Mouse (Mus musculus) brain, adult 2 months (tissue): ENCODE results near the gene Mill2.
"Not testable (repeated sequence)": the region's sequence is repeated elsewhere in the genome, so short reads cannot be mapped to it uniquely, and the experiment has no call there.

Experiments
- DNase-seq: peaks from one replicate; pipeline ENCODE4 v3.0.0; 2011; ENCODE audit warnings: low read depth, low spot score

Gene Mill2

GRCm38 (mm10) chr7:18839865-18840264 is at the start of gene Mill2:
Mill2 (plus strand) TSS chr7:18839966.
- DNase-seq: peak; percentile 12

GRCm38 (mm10) chr7:18790671-18791070 is 49.1 kb upstream of the Mill2 start:
- DNase-seq: not testable (repeated sequence)

GRCm38 (mm10) chr7:18798420-18798819 is 41.3 kb upstream of the Mill2 start, which contains the start of gene Psg19:
Psg19 (minus strand) TSS chr7:18798520.
- no peak for DNase-seq

DNA sequence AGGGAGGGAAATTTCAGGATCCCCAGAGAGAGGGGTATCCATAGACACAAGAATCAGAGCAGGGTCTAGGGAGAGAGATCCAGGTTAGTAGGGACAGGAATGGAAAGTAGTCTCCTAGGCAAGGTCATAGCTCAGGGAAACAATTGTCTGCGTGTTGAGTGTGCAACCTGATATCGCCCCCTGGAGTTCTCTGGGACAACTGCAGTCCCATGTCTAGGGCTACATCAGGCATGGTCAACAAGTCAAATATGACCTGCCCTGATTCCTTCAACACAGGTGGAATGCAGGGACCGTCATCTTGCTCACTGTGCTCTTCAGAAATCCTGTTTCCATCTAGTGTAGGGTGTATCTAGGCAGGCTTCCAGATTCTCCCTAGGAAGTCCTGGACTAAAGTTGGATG is 40.6 kb upstream of the Mill2 start:
- DNase-seq: no peak

DNA sequence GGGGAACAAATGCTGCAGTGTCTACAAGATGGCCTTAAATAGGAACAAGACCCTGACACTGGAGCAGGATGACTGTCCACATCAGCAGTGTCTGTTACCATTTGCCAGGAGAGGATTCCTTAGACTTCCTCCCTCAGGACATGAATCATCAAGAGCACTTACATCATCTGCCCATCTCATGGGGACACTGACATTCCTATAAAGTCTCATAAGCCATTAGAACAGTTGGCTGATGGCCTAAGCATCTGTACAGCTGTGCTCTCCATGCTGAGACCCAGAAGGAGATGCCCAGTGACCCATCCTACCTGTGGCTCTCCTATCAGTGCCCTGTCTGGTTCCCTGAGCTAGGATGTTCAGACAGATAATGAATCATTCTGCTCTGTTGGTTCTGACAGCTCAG is 36.2 kb upstream of the Mill2 start:
- DNase-seq: no peak

DNA sequence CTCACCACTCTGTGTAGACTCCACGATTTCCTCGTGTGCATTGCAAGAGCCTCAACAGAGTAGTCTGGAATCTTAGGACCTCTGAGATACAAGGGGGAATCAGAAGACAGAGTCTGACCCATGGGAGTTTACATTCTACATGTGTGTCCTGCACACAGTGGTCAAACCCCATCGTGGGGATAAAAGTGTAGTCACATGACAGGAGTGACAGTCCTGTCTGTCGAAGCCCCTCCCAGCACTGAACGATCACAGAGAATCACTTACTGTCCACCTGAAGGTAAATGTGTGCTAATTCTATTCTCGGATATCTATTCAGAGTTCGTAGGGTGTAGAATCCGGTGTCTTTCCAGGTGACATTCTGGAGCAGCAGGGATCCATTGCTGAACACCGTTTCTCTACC is 21.5 kb upstream of the Mill2 start:
- DNase-seq: no peak

DNA sequence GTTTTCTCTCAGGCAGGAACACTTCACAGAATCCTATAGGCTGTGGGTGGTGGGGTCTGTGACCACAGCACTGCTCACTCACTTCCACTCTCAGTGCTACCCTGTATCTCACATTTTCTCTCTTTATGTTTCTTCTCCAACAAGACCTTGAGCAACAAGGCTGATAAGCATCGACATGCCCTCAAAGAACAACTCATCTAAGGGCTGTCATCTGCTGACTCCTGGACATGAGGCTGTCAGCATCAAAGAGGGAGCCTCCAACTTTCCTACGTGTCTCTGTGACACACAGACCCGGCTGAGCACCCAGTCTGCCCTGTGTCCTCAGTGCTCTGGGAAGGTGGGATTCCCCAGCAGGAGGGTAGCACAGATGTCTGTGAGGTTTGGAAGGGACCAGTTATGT is 18.3 kb upstream of the Mill2 start, which contains the start of gene Psg17:
Psg17 (minus strand) TSS at position 101 of the 400 bp plus-strand sequence.
- DNase-seq: no peak

- DNase-seq: no peak
These were observed 11.8 kb upstream of the Mill2 start for GRCm38 (mm10) chr7:18827792-18828546.

- DNase-seq: peak; percentile 13
These were observed 11.2 kb upstream of the Mill2 start for GRCm38 (mm10) chr7:18828592-18828991.

- no peak for DNase-seq
These were observed 10.2 kb upstream of the Mill2 start for GRCm38 (mm10) chr7:18829545-18829944.

DNA sequence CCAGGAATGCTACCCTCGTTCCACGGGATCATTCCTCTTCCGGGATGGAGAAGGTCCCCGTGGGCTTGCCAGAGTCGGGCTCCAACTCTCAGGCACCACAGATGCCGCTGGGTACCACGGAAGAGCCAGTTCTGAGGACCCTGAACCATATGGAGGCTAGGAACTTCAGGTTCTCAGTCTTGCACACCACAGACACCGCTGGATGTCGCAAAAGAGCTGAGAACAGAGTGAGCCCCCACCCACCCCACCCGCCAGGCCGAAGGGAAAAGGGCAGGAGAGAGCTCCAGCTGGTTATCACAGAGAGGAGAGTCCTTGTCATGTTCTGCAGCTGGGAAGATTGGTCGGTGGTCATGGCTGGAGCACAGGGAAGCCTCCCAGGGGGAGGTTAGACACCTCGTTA is 7.5 kb upstream of the Mill2 start:
- no peak for DNase-seq

- DNase-seq: peak; percentile 56
These were observed 814 bp downstream of the Mill2 start for GRCm38 (mm10) chr7:18840386-18841173.

GRCm38 (mm10) chr7:18841174-18841567 is 1.4 kb downstream of the Mill2 start:
- no peak for DNase-seq

DNA sequence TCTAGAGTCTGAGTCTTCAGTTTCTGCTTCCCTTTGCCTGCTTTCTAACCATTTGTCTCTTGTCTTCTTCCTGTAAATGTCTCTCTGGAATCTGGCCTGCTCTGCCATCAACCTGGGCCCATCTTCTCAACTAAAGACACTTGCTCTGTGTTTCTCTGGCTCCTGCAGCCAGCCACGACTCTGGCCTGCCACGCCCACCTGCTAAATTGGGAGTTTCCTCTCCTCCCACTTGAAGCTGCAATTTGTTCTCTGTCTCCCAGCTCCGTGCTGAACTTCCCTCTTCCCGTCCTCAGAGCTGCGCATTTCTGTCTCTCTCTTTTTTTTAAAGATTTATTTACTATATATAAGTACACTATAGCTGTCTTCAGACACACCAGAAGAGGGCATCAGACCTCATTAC is 5.0 kb downstream of the Mill2 start:
- DNase-seq: peak; percentile 1

DNA sequence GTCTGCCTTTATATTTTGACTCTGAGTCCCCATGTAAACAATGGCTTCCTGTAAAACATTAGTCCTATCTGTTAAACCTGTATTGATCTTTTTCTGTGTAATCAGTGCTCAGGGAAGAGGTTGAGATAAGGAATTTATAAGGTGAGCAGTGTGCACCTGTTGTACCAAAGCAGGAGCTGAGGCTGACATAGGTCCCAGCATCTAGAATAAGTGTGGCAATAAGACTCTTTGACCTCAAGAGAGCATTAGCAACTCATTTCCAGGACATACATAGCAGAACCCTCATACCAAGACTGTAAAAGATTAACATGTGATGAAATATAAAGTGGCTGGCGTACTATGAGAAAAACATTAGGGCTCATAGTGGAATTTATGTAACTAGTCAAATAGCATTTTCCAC is 8.6 kb downstream of the Mill2 start:
- DNase-seq: no peak

GRCm38 (mm10) chr7:18858310-18858916 is 18.6 kb downstream of the Mill2 start:
- no peak for DNase-seq

- DNase-seq: no peak
These were observed 23.0 kb downstream of the Mill2 start for GRCm38 (mm10) chr7:18862801-18863200.

DNA sequence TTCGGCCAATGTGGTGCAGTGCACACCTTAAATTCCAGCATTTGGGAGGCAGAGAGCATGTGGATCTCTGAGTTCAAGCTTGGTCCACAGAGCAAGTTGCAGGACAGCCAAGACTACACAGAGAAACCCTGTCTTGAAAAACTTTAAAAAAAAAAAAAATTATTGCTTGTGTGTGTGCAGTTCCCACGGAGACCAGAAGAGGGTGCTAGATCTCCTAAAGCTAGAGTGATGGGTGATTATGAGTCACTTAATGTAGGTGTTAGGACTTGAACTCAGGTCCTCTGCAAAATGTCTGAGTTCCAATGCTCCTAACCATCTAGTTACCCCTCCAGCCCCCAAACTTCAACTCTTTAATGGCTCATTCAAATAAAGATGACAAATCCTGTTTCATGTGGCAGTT is 28.7 kb downstream of the Mill2 start:
- no peak for DNase-seq

DNA sequence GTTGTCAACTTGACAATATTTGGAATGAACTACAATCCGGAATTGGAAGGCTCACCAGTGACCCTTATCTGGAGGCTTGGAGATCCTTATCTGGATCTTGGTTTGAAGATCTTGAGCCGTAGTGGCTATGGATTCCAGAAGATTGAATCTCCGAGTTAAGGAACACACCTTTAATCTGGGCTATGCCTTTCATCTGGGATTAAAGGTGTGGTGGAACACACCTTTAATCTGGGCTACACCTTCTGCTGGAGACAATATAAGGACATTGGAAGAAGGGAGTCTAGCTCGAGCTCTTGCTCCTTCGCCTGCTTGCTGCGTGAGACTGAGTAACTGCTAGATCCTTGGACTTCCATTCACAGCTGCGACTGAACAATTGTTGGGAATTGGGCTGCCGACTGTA is 31.3 kb downstream of the Mill2 start, which contains the start of gene Pglyrp1:
Pglyrp1 (plus strand) TSS at position 301 of the 400 bp plus-strand sequence.
- not testable (repeated sequence) for DNase-seq

DNA sequence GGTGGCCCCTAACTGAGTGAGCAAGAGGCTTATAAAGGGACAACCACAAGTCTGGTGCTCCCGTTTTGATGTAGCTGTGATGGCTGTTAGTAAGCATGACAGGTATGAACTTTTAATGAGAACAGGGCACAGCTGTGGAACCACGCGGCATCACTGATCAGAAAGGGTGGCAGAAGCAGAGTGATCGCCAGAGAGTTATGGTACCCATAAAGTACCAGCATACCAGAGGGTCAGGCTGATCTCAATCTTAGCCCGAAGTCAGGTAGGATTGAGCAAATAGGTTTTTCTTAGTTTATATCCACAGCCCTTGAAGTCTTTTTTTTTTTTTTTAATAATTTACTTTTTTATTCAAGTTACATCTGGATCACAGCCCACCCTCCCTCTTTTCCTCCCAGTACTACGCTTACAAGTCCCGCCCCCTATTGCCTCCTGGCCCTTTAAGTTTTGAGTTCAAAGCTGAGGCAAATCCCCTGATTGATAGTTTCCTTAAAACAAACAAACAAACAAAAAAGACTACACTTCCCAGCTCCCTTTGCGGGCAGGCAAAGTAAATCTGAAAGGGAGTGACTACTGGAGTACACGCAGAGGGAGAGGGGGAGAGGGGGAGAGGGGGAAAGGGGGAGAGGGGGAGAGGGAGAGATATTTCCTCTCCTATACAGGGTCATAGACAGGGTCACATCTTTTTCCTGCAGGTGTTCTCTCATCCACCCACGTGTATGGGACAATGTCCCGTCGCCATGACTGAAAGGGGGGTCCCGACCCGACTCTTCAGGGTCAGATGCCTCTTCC is 32.4 kb downstream of the Mill2 start:
- DNase-seq: no peak

- no peak for DNase-seq
These were observed 33.0 kb downstream of the Mill2 start for GRCm38 (mm10) chr7:18872816-18873215.
